Mouse (Mus musculus): ENCODE measurements around the gene Mgat5.

Mgat5 gene

DNA sequence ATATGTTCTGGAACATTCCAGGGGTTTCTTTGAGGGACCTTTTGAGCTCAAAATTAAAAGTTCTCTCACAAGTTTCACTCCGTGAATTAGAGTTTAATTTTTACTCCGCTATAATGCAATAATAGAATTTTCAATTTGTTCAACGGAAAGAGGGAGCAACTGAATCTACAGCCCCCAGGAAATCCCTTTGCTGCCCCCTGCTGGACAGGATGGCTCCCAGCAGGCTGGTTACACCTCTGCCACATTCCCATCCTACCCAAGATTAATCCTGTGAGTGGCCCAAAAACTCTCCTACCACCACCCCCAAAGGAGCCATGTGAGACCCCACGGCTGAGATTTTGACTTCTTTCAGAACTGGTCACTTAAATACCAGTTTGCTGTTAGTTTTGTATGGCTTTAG is 282.3 kb downstream of the Mgat5 start:
- CTCF ChIA-PET: interaction anchor here (0.6 kb wide), 1 partner anchor 162 kb away, joined by 3 read pairs; no protein-coding TSS in a partner anchor

DNA sequence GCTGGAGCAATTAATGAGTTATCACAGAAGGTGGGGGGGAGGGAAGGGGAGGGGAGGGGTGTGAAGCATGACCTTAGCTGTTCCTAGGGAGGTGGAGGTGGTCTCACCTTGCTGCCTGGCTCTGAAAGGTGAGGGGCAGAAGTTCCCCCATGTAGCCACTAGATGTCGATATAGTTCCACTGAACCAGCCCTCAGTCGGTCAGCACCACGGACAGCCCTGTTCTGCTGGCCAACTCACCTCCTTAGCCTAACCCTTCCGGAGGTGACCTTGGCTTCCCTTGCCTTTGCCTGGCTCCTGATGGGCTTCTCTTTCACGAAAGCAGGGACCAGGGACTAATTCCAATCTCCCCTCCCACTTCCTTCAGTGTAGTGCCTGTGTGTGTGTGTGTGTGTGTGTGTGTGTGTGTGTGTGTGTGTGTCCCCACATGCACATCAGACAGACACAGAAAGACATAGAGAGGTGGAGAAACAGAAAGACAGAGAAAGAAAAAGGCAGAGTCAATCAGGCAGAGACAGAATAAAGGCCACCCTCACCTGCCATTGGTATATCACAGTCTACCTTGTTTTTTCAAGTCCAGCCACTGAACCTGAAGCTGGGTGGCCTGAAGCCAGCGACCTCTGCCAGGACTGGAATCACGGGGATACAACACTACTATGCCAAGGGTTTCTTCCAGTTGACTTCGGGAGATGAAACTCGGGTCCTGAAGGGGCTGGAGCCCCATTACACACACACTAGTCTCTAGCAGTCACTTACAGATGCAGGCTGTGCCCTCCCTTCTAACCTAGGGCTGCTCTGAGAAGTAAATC is 292.1 kb downstream of the Mgat5 start:
- CTCF ChIA-PET: interaction anchor here (0.6 to 1.0 kb wide), 3 partner anchors 32 to 210 kb away, joined by 3 to 9 read pairs (median 8); no protein-coding TSS in a partner anchor

DNA sequence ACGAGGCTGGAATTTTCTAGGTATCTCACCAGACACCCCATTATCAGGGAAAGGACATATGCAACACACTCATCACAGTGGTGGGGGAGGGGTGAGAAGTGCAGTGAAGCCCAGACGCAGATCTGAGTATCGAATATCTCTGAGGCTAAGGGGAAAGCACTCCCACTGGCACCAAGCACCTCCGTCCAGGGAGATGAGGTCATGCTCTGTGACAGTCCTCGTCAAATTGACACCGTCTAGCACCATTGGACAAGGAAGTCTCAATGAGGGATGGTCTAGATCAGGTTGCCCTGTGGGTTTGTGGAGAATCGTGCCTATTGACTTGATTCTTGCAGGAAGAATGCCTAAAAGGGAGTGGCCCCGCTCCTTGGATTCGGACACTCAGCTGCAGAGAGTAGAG is 293.9 kb downstream of the Mgat5 start:
- CTCF ChIA-PET: interaction anchor here (0.6 to 1.1 kb wide), 4 partner anchors 20 to 267 kb away, joined by 3 to 9 read pairs (median 5); partner anchors contain the start of gene Tmem163

DNA sequence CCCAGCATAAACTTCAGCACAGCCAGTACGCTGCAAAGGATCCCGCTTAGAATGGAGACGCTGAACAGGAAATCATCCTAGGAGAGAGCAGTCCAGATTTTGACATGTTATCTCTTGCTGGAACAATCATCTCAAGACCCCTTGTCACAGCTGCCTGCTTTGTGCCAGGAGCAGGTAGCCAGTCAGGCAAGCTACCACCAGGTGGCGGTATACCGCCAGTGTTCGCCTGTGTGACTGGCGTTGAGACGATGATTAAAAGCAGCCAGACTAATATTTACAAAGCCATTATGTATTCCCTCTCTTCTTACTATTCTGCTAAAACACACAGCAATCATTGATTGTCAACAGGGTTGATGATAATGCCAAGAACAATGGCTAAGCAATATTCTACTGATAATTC is 295.4 kb downstream of the Mgat5 start:
- CTCF ChIA-PET: interaction anchor here (1.0 to 3.4 kb wide), 2 partner anchors 13 to 179 kb away, joined by 3 to 23 read pairs; partner anchors contain the start of gene Tmem163

DNA sequence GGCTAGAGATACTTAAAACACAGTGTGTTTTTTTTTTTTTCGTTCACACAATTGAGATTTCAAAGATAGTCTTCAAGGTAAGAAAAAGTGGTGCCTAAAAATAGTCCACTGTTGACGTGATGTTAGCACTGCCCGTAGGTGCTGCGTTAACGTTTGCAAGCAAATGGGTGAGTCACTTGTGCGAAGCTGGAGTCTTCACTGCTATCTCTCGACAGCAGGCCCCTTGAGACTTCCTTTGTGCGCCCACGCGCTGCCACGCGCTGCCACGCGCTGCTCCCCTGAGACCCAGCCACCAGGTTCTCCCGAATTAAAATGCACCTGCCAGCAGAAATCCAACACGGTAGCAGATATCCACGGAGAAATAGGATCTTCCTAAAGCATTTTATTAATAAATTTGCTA is 295.9 kb downstream of the Mgat5 start:
- CTCF ChIA-PET: interaction anchor here (0.5 to 3.4 kb wide), 3 partner anchors 13 to 259 kb away, joined by 3 to 23 read pairs (median 8); partner anchors contain the start of gene Tmem163

DNA sequence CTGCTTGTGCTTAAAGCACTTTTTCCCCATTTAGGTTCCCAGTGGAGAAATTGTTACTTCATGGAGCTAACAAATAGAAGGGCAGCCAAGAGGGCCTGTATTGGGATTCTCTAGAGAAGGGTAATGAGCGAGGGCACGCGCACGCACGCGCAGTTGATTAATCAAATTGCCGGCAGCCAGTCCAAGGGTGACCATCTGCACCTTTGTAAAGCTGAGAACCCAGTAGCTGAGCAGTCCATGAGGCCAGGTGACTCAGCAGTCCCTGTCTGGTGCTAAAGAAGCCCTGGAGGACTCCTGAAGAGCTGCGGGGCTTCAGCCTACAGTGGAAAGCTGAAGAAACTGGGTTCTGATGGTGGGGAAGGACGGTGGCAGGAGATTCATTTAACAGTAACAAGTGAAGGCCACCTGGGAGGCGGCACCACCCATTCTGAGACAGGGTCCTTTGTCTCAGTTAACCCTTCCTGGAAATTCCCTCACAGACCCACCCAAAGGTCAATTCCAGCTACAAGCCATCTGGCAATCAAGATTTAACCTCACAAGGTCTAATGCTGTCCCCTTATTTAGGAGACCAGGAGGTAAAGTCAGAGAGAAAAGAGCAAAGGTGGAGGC is 302.3 kb downstream of the Mgat5 start:
- CTCF ChIA-PET: no interaction called here

DNA sequence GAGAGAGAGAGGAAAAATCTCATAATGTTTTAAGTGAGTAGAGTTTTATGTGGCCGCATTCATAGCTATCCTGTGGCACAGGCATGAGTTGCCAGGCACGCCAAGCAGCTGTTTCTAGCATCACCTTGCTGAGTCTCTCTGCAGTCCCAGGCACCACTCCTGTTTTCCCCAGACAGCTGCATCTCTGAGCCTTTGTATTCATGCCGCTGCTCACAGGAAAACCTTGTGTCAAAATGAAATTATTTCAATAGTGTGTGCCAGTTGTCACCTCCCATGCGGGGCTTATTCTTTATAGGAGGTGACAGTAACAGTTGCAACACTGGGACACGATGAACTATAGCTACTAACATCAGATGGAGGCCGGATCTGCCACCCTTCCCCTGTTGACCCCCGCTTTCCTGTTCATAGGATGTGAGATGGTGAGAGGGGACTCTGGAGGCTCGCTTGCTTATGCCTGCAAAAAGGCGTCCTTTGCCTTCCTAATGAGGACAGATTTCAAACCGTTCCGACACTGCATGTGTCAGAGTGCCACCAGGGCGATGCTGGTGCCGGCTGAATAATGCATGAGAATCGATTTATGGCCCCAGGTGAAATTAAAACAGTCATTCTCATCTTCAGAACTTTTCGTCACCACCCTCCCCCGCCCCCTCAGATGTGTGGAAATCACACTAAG is 303.4 kb downstream of the Mgat5 start:
- CTCF ChIA-PET: no interaction called here

DNA sequence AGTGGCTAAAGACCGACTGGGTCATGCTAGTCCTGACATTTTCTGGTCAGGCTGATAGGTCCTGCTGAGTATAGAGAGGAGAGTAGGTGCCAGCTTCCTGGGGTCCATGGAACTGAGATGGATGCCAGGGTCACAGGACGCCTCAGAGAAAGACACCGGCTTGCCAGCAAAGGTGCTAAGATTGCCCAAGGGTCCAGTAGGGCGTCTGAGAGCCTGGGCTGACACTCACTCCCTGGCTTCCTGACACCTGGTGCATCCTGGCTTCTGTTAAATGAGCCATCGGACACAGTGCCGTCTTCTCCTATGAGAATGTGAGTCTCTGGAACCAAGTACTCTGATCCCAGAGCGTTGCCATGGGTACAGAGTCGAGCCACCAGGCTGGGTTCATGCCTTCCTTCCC is 304.1 kb downstream of the Mgat5 start:
- CTCF ChIA-PET: no interaction called here

DNA sequence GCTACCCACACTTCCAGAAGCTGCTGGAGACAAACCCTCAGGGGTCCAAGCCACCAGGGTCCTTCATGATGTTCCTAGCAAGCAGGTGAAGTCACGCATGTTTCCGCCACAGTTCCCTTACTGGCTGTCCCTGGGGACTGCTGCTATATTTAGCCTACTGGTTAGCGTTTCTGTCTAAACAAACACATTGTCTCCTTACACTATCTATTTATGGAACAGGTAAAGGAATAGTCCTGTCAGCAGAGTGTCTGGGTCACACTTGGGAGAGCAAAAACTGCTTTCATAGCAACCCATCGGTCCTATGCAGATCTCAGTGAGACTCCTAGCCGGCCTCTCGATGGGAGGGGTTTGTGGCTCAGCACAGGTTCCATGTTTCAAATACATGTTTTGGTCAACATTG is 306.5 kb downstream of the Mgat5 start:
- CTCF ChIA-PET: no interaction called here

DNA sequence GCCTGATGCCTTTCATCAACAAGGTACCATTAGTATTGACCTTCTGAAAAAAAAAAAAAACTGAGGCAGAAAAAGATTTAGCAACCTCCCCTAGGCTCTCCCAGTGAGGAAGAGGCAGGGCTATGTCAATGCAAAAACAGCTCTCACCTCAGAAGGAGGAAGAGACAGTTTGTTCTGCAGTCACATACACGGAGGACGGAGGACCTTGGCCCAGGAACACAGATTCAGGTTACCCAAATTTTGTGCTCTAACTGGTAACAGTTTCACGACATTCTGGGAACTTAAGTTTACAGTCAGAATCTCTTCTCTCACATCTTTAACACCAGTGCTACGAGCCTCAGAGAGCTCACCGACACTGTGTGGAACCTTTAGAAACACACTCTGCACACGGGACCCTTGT is 307.9 kb downstream of the Mgat5 start:
- CTCF ChIA-PET: interaction anchor here (0.6 to 3.0 kb wide), 6 partner anchors 10 to 226 kb away, joined by 3 to 15 read pairs (median 6); partner anchors contain the start of gene Tmem163

DNA sequence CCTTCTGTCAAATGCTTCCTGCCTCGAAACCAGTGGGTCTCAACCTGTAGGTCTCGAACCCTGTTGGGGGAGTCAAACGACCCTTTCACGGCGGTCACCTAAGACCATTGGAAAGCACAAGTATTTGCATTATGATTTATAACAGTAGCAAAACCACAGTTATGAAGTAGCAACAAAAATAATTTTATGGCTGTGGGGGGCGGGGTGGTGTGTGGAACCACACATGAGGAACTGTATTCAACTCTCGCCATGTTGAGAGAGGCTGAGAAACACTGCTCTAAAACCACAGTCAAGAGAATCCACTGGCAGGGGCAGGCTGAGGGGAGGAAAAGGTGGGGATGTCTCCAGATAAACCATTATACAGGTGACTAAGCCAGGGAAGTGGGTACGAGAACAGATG is 308.3 kb downstream of the Mgat5 start:
- CTCF ChIA-PET: interaction anchor here (0.6 to 3.0 kb wide), 5 partner anchors 9 to 167 kb away, joined by 3 to 15 read pairs (median 4); partner anchors contain the start of gene Tmem163

DNA sequence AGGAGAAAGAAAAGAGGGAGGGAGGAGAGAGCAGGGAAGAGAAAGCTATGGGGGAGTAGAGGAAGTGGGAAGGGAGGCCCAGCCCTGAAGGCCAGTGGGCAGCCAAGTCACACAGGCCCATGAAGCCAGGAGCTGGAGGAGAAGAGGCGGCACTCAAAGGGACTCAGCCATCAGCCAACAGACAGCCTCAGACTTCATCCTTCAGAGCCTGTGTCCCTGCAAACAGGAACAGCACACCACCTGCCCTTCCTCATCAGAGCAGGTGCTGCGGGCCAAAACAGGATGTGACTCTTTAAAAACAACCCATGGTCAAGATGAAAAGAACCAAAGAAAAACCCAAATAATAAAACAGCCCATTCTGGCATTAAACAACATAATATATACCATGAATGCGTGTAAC is 308.8 kb downstream of the Mgat5 start:
- CTCF ChIA-PET: interaction anchor here (0.6 to 3.0 kb wide), 6 partner anchors 12 to 166 kb away, joined by 3 to 16 read pairs (median 6); partner anchors contain the start of gene Tmem163

DNA sequence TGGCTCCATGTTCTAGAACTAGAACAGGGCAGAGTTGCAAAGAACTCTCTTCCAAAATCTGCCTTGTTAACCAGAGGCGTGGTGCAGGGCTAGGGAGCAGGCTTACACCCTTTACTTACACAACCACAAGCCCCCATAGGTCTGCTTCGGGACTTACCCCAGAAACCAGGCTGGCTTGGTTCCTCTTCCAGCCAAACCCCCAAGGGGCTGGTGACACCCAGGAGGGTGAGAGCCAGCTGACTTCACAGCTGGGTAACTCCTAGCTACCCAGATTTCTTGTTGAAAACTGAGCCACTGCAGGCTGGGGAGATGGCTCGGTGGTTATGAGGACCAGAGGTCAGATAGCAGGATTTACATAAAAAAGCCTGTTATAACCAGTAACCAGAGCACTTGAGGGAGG is 309.7 kb downstream of the Mgat5 start:
- CTCF ChIA-PET: interaction anchor here (0.6 to 3.0 kb wide), 5 partner anchors 10 to 165 kb away, joined by 3 to 16 read pairs (median 8); partner anchors contain the start of gene Tmem163

DNA sequence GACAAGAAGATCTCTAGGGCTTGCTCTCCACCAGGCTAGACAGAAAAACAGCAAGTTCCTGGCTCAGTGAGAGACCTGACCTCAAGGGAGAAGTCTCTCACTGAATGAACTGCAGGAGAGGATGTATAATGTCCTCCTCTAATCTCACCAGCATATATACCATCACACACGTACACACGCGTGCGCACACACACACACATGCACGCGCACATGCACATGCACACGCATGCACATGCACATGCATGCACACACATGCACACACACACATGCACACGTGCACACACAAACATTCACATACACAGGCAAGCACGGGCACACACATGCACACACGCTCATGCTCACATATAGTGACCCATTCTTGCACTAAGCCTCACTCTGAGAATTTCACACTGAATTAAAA is 310.1 kb downstream of the Mgat5 start:
- CTCF ChIA-PET: interaction anchor here (3.0 kb wide), 1 partner anchor 14 kb away, joined by 8 read pairs; no protein-coding TSS in a partner anchor

DNA sequence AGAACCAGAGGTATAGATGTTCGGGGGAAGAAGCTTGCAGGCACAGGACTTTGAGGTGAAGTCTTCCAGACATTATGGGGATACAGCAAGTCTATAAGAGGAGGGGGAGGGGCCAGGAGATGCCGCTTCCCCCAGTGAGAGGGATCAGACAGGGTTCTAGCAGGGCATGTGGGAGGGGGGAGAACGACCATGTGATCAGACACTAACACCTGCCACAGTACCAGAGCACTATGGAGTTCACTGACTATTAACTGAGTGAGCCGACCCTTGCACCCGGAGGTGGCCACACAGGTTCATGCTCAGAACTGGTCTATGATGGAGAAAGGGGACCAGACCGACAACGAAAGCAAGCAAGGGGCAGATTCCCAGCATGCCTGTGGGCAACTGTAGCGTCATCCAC is 318.5 kb downstream of the Mgat5 start:
- CTCF ChIA-PET: interaction anchor here (0.5 to 1.1 kb wide), 2 partner anchors 56 to 74 kb away, joined by 3 read pairs; no protein-coding TSS in a partner anchor

DNA sequence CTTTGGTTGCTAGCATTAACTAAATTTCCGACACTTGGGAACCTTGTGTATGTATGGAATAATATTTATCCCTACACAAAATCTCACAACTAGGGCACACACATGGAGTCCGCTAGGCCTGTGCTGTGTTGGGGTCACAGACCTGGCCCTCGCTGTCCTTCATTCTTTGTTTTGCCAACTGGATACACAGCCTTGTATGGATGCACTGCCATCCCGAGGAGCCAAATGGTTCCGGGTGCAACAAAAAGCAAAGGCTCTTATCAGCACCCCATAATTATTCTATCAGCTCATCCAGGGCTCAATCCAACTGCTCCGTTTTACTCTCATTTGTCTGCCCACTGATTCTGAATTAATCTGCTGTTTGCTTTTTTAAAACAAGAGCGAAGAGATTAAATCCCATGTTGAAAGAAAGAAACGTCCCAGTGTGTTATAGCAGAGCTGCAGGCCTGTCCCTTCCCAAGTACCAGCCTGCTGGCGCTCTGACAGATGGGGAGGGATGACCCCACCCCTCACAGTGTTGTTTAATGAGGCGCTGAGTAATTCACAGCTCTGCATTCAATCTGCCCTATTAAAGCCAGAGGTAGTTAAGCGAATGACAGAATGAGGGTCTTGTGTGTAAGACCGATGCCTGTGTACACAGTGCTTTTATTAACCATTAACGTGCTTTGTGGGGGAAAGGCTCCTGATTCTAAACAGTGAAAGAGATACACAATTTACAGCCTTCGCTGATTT is 326.2 kb downstream of the Mgat5 start:
- CTCF ChIA-PET: interaction anchor here (0.5 kb wide), 1 partner anchor 125 kb away, joined by 10 read pairs; no protein-coding TSS in a partner anchor

DNA sequence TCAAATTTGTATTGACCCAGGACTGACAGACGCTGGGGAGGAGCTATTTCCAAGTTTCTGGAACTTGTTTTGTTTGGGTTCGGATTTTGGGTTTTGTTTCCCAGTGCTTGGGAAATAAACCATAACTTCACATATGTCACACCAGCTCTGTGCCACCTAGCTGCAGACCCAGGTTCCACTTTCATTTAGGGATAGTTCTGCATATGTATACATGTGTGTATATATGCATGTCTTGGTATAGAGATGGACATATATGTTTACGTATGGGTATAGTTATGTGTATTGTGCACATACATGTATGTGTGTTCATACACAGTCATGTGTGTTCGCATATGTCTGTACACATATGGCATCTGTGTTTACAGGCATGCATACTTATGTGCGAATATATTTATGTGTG is 326.9 kb downstream of the Mgat5 start:
- CTCF ChIA-PET: interaction anchor here (0.5 kb wide), 1 partner anchor 124 kb away, joined by 10 read pairs; no protein-coding TSS in a partner anchor

DNA sequence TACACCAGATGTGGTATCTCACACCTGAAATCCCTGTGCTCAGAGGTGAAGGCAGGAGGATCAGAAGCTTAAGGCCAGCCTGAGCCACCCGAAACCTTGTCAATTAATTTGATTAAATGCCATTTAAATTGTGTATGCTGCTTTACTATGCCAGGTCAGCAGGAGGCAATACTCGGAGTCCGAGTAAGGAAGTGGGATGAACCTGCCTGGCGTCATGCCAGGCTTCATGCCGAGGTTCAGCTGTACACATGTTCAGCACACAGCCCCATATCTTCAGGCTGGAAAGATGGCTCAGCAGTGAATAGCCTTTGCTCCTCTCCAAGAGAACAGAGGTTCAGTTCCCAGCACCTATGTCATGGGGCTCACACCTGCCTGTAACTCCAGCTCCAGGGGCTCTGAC is 331.6 kb downstream of the Mgat5 start:
- CTCF ChIA-PET: interaction anchor here (0.6 kb wide), 1 partner anchor 19 kb away, joined by 3 read pairs; no protein-coding TSS in a partner anchor

DNA sequence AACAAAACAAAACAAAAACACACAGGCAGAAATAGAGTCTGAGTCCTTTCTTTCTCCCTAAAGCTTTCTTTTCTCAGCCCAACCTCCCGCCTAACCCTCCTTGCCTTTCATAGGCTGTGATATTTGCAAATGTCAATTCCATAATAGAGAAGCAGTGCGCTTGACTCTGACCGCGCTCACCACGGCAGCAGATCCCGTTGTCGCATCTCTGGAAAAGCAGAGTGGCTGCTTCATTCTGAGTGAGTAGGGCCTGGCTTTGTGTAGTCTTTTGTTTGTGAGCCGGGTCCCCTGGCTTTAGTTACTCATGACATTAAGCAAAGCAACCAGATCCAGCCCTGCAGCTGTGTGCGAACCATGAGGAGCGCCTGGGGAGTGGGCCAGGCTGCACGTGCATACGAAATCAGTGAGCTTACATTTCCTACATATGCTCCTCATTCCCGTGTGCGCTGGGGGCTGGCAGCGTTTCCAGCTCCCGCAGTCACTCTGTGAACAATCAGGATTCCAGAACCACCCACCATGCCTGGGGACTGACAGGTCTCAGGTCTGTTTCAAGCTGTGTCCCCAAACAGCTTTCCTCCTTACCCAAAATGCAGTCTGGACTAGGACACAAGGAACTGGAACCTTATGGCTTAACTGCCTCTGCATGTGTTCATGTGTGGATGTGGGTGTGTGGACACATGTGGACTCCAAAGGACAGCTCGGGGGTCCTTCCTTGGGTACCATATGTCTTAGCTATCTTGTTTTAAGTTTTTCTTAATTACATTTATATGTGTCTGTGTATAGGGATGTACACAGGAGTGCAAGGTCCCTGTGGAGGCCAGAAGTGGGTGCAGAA is 332.6 kb downstream of the Mgat5 start:
- CTCF ChIA-PET: no interaction called here

Measured in spleen, embryonic (tissue).